Mouse (Mus musculus) heart, embryonic 14.5 days (tissue): ENCODE measurements around the gene Ccdc18. TPM values are rescaled to one million over a fixed set of nuclear protein-coding genes. Genes with fewer than 3 reads are reported as not detected.

Source experiments
- ATAC-seq: fragments of 200-750 bp; cut with Nextera tagmentation; 2 replicates; pipeline ENCODE4 v1.8.0; 2017; ENCODE audit warnings: low read depth, moderate TSS enrichment; ENCODE audit not compliant: insufficient number of reproducible peaks, insufficient read depth, low FRiP score
- H3K27ac ChIP-seq, 2 experiments: fragments of 200-500 bp in 1 of 2; fragments of 300-500 bp in 1 of 2; sonication (generic) in 1 of 2; replicated peaks in 1 of 2; 2 replicates each; pipeline ENCODE4 v1.5.1; 2012 to 2014; ENCODE audit warnings: low read depth in 2 of 2, low read length in 2 of 2, control low read depth in 1 of 2, mild to moderate bottlenecking in 1 of 2, mixed read lengths in 1 of 2; ENCODE audit not compliant: control insufficient read depth in 1 of 2, insufficient read depth in 1 of 2
- H3K27me3 ChIP-seq: fragments of 300-500 bp; sonication (generic); 2 replicates; pipeline ENCODE4 v1.6.1; 2014; ENCODE audit warnings: mild to moderate bottlenecking, low read length, control low read depth; ENCODE audit not compliant: control insufficient read depth, insufficient read depth
- H3K36me3 ChIP-seq: fragments of 300-500 bp; sonication (generic); 2 replicates; pipeline ENCODE4 v1.6.1; 2014; ENCODE audit warnings: mild to moderate bottlenecking, control low read depth, low read length, mixed read lengths; ENCODE audit not compliant: control insufficient read depth, insufficient read depth
- H3K4me1 ChIP-seq, 2 experiments: fragments of 200-500 bp in 1 of 2; fragments of 300-500 bp in 1 of 2; sonication (generic) in 1 of 2; 2 replicates each; pipeline ENCODE4 v1.6.1; 2012 to 2014; ENCODE audit warnings: low read length in 2 of 2, control low read depth in 1 of 2, mixed read lengths in 1 of 2; ENCODE audit not compliant: control insufficient read depth in 2 of 2, insufficient read depth in 2 of 2
- H3K4me2 ChIP-seq: fragments of 300-500 bp; sonication (generic); 2 replicates; pipeline ENCODE4 v1.6.1; 2014; ENCODE audit warnings: mild to moderate bottlenecking, low read length
- H3K4me3 ChIP-seq, 2 experiments: fragments of 200-500 bp in 1 of 2; fragments of 300-500 bp in 1 of 2; sonication (generic) in 1 of 2; 2 replicates each; pipeline ENCODE4 v1.5.1; 2012 to 2014; ENCODE audit warnings: low read length in 2 of 2, mild to moderate bottlenecking in 2 of 2, control low read depth in 1 of 2, low read depth in 1 of 2, moderate library complexity in 1 of 2; ENCODE audit not compliant: control insufficient read depth in 1 of 2, insufficient read depth in 1 of 2
- H3K9ac ChIP-seq: fragments of 300-500 bp; sonication (generic); 2 replicates; pipeline ENCODE4 v1.6.1; 2014; ENCODE audit warnings: mild to moderate bottlenecking, low read length
- H3K9me3 ChIP-seq: fragments of 300-500 bp; sonication (generic); 2 replicates; pipeline ENCODE4 v1.6.1; 2016; ENCODE audit warnings: low read length, control low read depth; ENCODE audit not compliant: control insufficient read depth
- WGBS: fragments of 180-500 bp; shearing (Covaris S2); extraction: QIAGEN DNeasy Blood & Tissue Kit; methylation state at CpG from one replicate; pipeline ENCODE4 v1.1.7; 2014; 5-methylcytosine and 5-hydroxymethylcytosine counted together
- polyA plus RNA-seq: library from polyadenylated mRNA; unstranded; fragments of >200 nt; fragmentation: Nextera tagmentation; extraction: Ambion mirVana; gene quantifications from 2 replicates; pipeline ENCODE4 v1.2.1, GENCODE M21; 2014

The Ccdc18 gene
- polyA plus RNA-seq, 1 experiment from 2014 or later = 4.3 TPM

GRCm38 (mm10) chr5:108117693-108118092, 15.0 kb upstream of the Ccdc18 start:
- H3K9me3 ChIP-seq = no peaks in the 10 kb centered on the region
- no peak overlapping the region for H3K9ac ChIP-seq
- H3K4me1 ChIP-seq = no peaks in the 10 kb centered on the region
- H3K27me3 ChIP-seq = no peaks in the 10 kb centered on the region
- ATAC-seq = no peak
- H3K27ac ChIP-seq = no peak overlapping the region
- H3K36me3 ChIP-seq = peaks cover 10% of the 10 kb centered on the region
- 94% methylated on average over 4 of the region's 4 CpGs for WGBS
- H3K4me3 ChIP-seq = no peak overlapping the region
- no peak overlapping the region for H3K4me2 ChIP-seq

GRCm38 (mm10) chr5:108120221-108120900, 12.3 kb upstream of the Ccdc18 start:
- Histone ChIP-seq H3K4me1 (no peaks in the 10 kb centered on the region), H3K36me3 (peaks cover 17% of the 10 kb centered on the region), H3K27me3 (no peaks in the 10 kb centered on the region), H3K9ac (no peak overlapping the region), H3K9me3 (no peaks in the 10 kb centered on the region), H3K4me3 (no peak overlapping the region), H3K27ac (no peak overlapping the region), H3K4me2 (no peak overlapping the region)
- 82% methylated on average over 9 of the region's 9 CpGs for WGBS
- no peak for ATAC-seq

GRCm38 (mm10) chr5:108131849-108132440, 730 bp upstream of the Ccdc18 start:
- peaks cover 24% of the 10 kb centered on the region for H3K36me3 ChIP-seq
- ATAC-seq = peak; percentile 40
- peak overlapping the region; percentile 74 to 94 for H3K4me3 ChIP-seq
- WGBS = under 1% methylated on average over 32 of the region's 32 CpGs
- H3K4me1 ChIP-seq = peaks cover 0 to 6% of the 10 kb centered on the region in 2 experiments; a peak in 2 of 4 replicates
- no peaks in the 10 kb centered on the region for H3K9me3 ChIP-seq
- peak overlapping the region; percentile 83 for H3K9ac ChIP-seq
- peak overlapping the region; percentile 87 for H3K4me2 ChIP-seq
- H3K27me3 ChIP-seq = no peaks in the 10 kb centered on the region
- H3K27ac ChIP-seq = peak overlapping the region; percentile 83 to 92

GRCm38 (mm10) chr5:108152592-108152991, 19.9 kb downstream of the Ccdc18 start:
- H3K27ac ChIP-seq = no peak overlapping the region
- no peaks in the 10 kb centered on the region for H3K36me3 ChIP-seq
- 83% methylated on average over 1 of the region's 1 CpGs for WGBS
- no peak overlapping the region for H3K4me2 ChIP-seq
- H3K9ac ChIP-seq = no peak overlapping the region
- no peak overlapping the region for H3K4me3 ChIP-seq
- no peaks in the 10 kb centered on the region for H3K4me1 ChIP-seq
- H3K27me3 ChIP-seq = no peaks in the 10 kb centered on the region
- no peaks in the 10 kb centered on the region for H3K9me3 ChIP-seq
- ATAC-seq = no peak

- Histone ChIP-seq H3K4me2 (no peak overlapping the region), H3K27ac (no peak overlapping the region), H3K36me3 (no peaks in the 10 kb centered on the region), H3K4me3 (no peak overlapping the region), H3K27me3 (no peaks in the 10 kb centered on the region), H3K9ac (no peak overlapping the region), H3K4me1 (no peaks in the 10 kb centered on the region), H3K9me3 (no peaks in the 10 kb centered on the region)
- WGBS = 73% methylated on average over 2 of the region's 2 CpGs
- ATAC-seq = no peak
Measured at GRCm38 (mm10) chr5:108160796-108161195, 28.1 kb downstream of the Ccdc18 start.

- H3K4me1 ChIP-seq = no peaks in the 10 kb centered on the region
- no peaks in the 10 kb centered on the region for H3K36me3 ChIP-seq
- no peak overlapping the region for H3K27ac ChIP-seq
- H3K4me2 ChIP-seq = no peak overlapping the region
- ATAC-seq = no peak
- H3K27me3 ChIP-seq = no peaks in the 10 kb centered on the region
- H3K9me3 ChIP-seq = no peaks in the 10 kb centered on the region
- H3K4me3 ChIP-seq = no peak overlapping the region
- 14% methylated on average over 1 of the region's 1 CpGs for WGBS
- H3K9ac ChIP-seq = no peak overlapping the region
Measured at GRCm38 (mm10) chr5:108163695-108164094, 31.0 kb downstream of the Ccdc18 start.

- H3K9ac ChIP-seq = no peak overlapping the region
- H3K9me3 ChIP-seq = no peaks in the 10 kb centered on the region
- no peaks in the 10 kb centered on the region for H3K36me3 ChIP-seq
- no peak overlapping the region for H3K4me2 ChIP-seq
- no peak for ATAC-seq
- no peak overlapping the region for H3K4me3 ChIP-seq
- no peaks in the 10 kb centered on the region for H3K4me1 ChIP-seq
- no peak overlapping the region for H3K27ac ChIP-seq
- 81% methylated on average over 2 of the region's 2 CpGs for WGBS
- no peaks in the 10 kb centered on the region for H3K27me3 ChIP-seq
Measured at GRCm38 (mm10) chr5:108184050-108184449, 51.4 kb downstream of the Ccdc18 start.

- no peak overlapping the region for H3K27ac ChIP-seq
- H3K4me3 ChIP-seq = no peak overlapping the region
- H3K4me1 ChIP-seq = no peaks in the 10 kb centered on the region
- H3K9me3 ChIP-seq = no peaks in the 10 kb centered on the region
- no peak overlapping the region for H3K9ac ChIP-seq
- H3K36me3 ChIP-seq = no peaks in the 10 kb centered on the region
- ATAC-seq = no peak
- H3K27me3 ChIP-seq = no peaks in the 10 kb centered on the region
- H3K4me2 ChIP-seq = no peak overlapping the region
Measured at GRCm38 (mm10) chr5:108188967-108189366, 56.3 kb downstream of the Ccdc18 start.
